Mouse (Mus musculus): Measurements from ENCODE around the gene Prrxl1. TPM values are rescaled to one million over a fixed set of nuclear protein-coding genes. Genes with fewer than 3 reads are reported as not detected.

Prrxl1 gene
- polyA plus RNA-seq (2015; fragmentation: Nextera tagmentation; extraction: Ambion mirVana): 0.05 TPM in 2 replicates

GRCm38 (mm10) chr14:32599290-32600041, at the start of gene Prrxl1:
TSS of gene Prrxl1 (plus strand) at chr14:32599407.
- Histone ChIP-seq H3K27ac (ENCODE audit: low read length) (no peak within 1 kb of the TSS), H3K4me1 (ENCODE audit: control insufficient read depth, insufficient read depth, low read length) (peaks cover 14% of the 10 kb centered on the region), H3K4me3 (ENCODE audit: low read length) (peak within 1 kb of the TSS; percentile 38), H3K9ac (ENCODE audit: low read length) (no peak within 1 kb of the TSS), H3K4me2 (ENCODE audit: low read depth, low read length) (peak within 1 kb of the TSS; percentile 56), H3K27me3 (ENCODE audit: control insufficient read depth, insufficient read depth, low read length) (peaks cover 91% of the 10 kb centered on the region), H3K36me3 (ENCODE audit: control insufficient read depth, insufficient read depth) (no peaks in the 10 kb centered on the region), H3K9me3 (replicated peaks; ENCODE audit: control insufficient read depth, low read length) (no peaks in the 10 kb centered on the region)
- ATAC-seq (replicated peaks; ENCODE audit: extremely low read depth, insufficient read depth, low FRiP score): no peak
- WGBS: 1% methylated on average over 53 of the region's 53 CpGs

- Histone ChIP-seq H3K4me2 (ENCODE audit: low read depth, low read length) (no peak overlapping the region), H3K27ac (ENCODE audit: low read length) (no peak overlapping the region), H3K9me3 (replicated peaks; ENCODE audit: control insufficient read depth, low read length) (no peaks in the 10 kb centered on the region), H3K4me3 (ENCODE audit: low read length) (no peak overlapping the region), H3K27me3 (ENCODE audit: control insufficient read depth, insufficient read depth, low read length) (no peaks in the 10 kb centered on the region), H3K36me3 (ENCODE audit: control insufficient read depth, insufficient read depth) (peaks cover 11% of the 10 kb centered on the region), H3K4me1 (ENCODE audit: control insufficient read depth, insufficient read depth, low read length) (no peaks in the 10 kb centered on the region), H3K9ac (ENCODE audit: low read length) (no peak overlapping the region)
- WGBS: 80% methylated on average over 5 of the region's 5 CpGs
- ATAC-seq (replicated peaks; ENCODE audit: extremely low read depth, insufficient read depth, low FRiP score): no peak
Measured at GRCm38 (mm10) chr14:32551854-32552253, 47.4 kb upstream of the Prrxl1 start.

GRCm38 (mm10) chr14:32553198-32553903, 45.9 kb upstream of the Prrxl1 start:
- 71% methylated on average over 10 of the region's 10 CpGs for WGBS
- peaks cover 8% of the 10 kb centered on the region for H3K36me3 ChIP-seq (ENCODE audit: control insufficient read depth, insufficient read depth)
- ATAC-seq (replicated peaks; ENCODE audit: extremely low read depth, insufficient read depth, low FRiP score): no peak

GRCm38 (mm10) chr14:32554860-32555526, 44.2 kb upstream of the Prrxl1 start:
- Histone ChIP-seq H3K4me1 (ENCODE audit: control insufficient read depth, insufficient read depth, low read length) (no peaks in the 10 kb centered on the region), H3K4me2 (ENCODE audit: low read depth, low read length) (no peak overlapping the region), H3K27me3 (ENCODE audit: control insufficient read depth, insufficient read depth, low read length) (no peaks in the 10 kb centered on the region), H3K36me3 (ENCODE audit: control insufficient read depth, insufficient read depth) (peaks cover 8% of the 10 kb centered on the region), H3K9ac (ENCODE audit: low read length) (no peak overlapping the region), H3K4me3 (ENCODE audit: low read length) (no peak overlapping the region), H3K9me3 (replicated peaks; ENCODE audit: control insufficient read depth, low read length) (no peaks in the 10 kb centered on the region), H3K27ac (ENCODE audit: low read length) (no peak overlapping the region)
- ATAC-seq (replicated peaks; ENCODE audit: extremely low read depth, insufficient read depth, low FRiP score): no peak
- WGBS: 75% methylated on average over 8 of the region's 8 CpGs

More at GRCm38 (mm10) chr14:32553198-32553903, 45.9 kb upstream of the Prrxl1 start:
- Histone ChIP-seq H3K4me3 (ENCODE audit: low read length) (no peak overlapping the region), H3K9me3 (replicated peaks; ENCODE audit: control insufficient read depth, low read length) (no peaks in the 10 kb centered on the region), H3K9ac (ENCODE audit: low read length) (no peak overlapping the region), H3K4me1 (ENCODE audit: control insufficient read depth, insufficient read depth, low read length) (no peaks in the 10 kb centered on the region), H3K4me2 (ENCODE audit: low read depth, low read length) (no peak overlapping the region), H3K27ac (ENCODE audit: low read length) (no peak overlapping the region), H3K27me3 (ENCODE audit: control insufficient read depth, insufficient read depth, low read length) (no peaks in the 10 kb centered on the region)

- H3K27me3 ChIP-seq (ENCODE audit: control insufficient read depth, insufficient read depth, low read length): no peaks in the 10 kb centered on the region
- H3K4me1 ChIP-seq (ENCODE audit: control insufficient read depth, insufficient read depth, low read length): no peaks in the 10 kb centered on the region
- H3K9me3 ChIP-seq (replicated peaks; ENCODE audit: control insufficient read depth, low read length): no peaks in the 10 kb centered on the region
- no peak overlapping the region for H3K4me3 ChIP-seq (ENCODE audit: low read length)
- H3K36me3 ChIP-seq (ENCODE audit: control insufficient read depth, insufficient read depth): peaks cover 37% of the 10 kb centered on the region
- H3K4me2 ChIP-seq (ENCODE audit: low read depth, low read length): no peak overlapping the region
- ATAC-seq (replicated peaks; ENCODE audit: extremely low read depth, insufficient read depth, low FRiP score): no peak
- 90% methylated on average over 3 of the region's 3 CpGs for WGBS
- H3K9ac ChIP-seq (ENCODE audit: low read length): no peak overlapping the region
- H3K27ac ChIP-seq (ENCODE audit: low read length): no peak overlapping the region
Measured at GRCm38 (mm10) chr14:32561428-32561827, 37.8 kb upstream of the Prrxl1 start.

GRCm38 (mm10) chr14:32563661-32564060, 35.5 kb upstream of the Prrxl1 start:
- no peaks in the 10 kb centered on the region for H3K4me1 ChIP-seq (ENCODE audit: control insufficient read depth, insufficient read depth, low read length)
- no peak overlapping the region for H3K4me3 ChIP-seq (ENCODE audit: low read length)
- H3K4me2 ChIP-seq (ENCODE audit: low read depth, low read length): no peak overlapping the region
- no peaks in the 10 kb centered on the region for H3K27me3 ChIP-seq (ENCODE audit: control insufficient read depth, insufficient read depth, low read length)
- WGBS: 89% methylated on average over 6 of the region's 6 CpGs
- ATAC-seq (replicated peaks; ENCODE audit: extremely low read depth, insufficient read depth, low FRiP score): no peak
- H3K36me3 ChIP-seq (ENCODE audit: control insufficient read depth, insufficient read depth): peaks cover 53% of the 10 kb centered on the region
- no peak overlapping the region for H3K27ac ChIP-seq (ENCODE audit: low read length)
- no peak overlapping the region for H3K9ac ChIP-seq (ENCODE audit: low read length)
- H3K9me3 ChIP-seq (replicated peaks; ENCODE audit: control insufficient read depth, low read length): no peaks in the 10 kb centered on the region

GRCm38 (mm10) chr14:32572519-32572918, 26.7 kb upstream of the Prrxl1 start:
- Histone ChIP-seq H3K27ac (ENCODE audit: low read length) (no peak overlapping the region), H3K4me3 (ENCODE audit: low read length) (no peak overlapping the region), H3K27me3 (ENCODE audit: control insufficient read depth, insufficient read depth, low read length) (no peaks in the 10 kb centered on the region), H3K9me3 (replicated peaks; ENCODE audit: control insufficient read depth, low read length) (no peaks in the 10 kb centered on the region), H3K4me2 (ENCODE audit: low read depth, low read length) (no peak overlapping the region), H3K36me3 (ENCODE audit: control insufficient read depth, insufficient read depth) (peaks cover 60% of the 10 kb centered on the region), H3K9ac (ENCODE audit: low read length) (no peak overlapping the region), H3K4me1 (ENCODE audit: control insufficient read depth, insufficient read depth, low read length) (no peaks in the 10 kb centered on the region)
- WGBS: 64% methylated on average over 8 of the region's 8 CpGs
- ATAC-seq (replicated peaks; ENCODE audit: extremely low read depth, insufficient read depth, low FRiP score): no peak

- no peaks in the 10 kb centered on the region for H3K4me1 ChIP-seq (ENCODE audit: control insufficient read depth, insufficient read depth, low read length)
- no peak overlapping the region for H3K4me2 ChIP-seq (ENCODE audit: low read depth, low read length)
- no peak for ATAC-seq (replicated peaks; ENCODE audit: extremely low read depth, insufficient read depth, low FRiP score)
- no peaks in the 10 kb centered on the region for H3K27me3 ChIP-seq (ENCODE audit: control insufficient read depth, insufficient read depth, low read length)
- WGBS: 91% methylated on average over 2 of the region's 2 CpGs
- H3K9ac ChIP-seq (ENCODE audit: low read length): no peak overlapping the region
- H3K36me3 ChIP-seq (ENCODE audit: control insufficient read depth, insufficient read depth): peaks cover 26% of the 10 kb centered on the region
- H3K9me3 ChIP-seq (replicated peaks; ENCODE audit: control insufficient read depth, low read length): no peaks in the 10 kb centered on the region
- no peak overlapping the region for H3K4me3 ChIP-seq (ENCODE audit: low read length)
- no peak overlapping the region for H3K27ac ChIP-seq (ENCODE audit: low read length)
Measured at GRCm38 (mm10) chr14:32578420-32578819, 20.8 kb upstream of the Prrxl1 start.

- Histone ChIP-seq H3K36me3 (ENCODE audit: control insufficient read depth, insufficient read depth) (no peaks in the 10 kb centered on the region), H3K27me3 (ENCODE audit: control insufficient read depth, insufficient read depth, low read length) (peaks cover 2% of the 10 kb centered on the region; the same call in 1 of the 2 replicates), H3K4me3 (ENCODE audit: low read length) (no peak overlapping the region), H3K9me3 (replicated peaks; ENCODE audit: control insufficient read depth, low read length) (no peaks in the 10 kb centered on the region), H3K9ac (ENCODE audit: low read length) (no peak overlapping the region), H3K27ac (ENCODE audit: low read length) (no peak overlapping the region), H3K4me1 (ENCODE audit: control insufficient read depth, insufficient read depth, low read length) (no peaks in the 10 kb centered on the region), H3K4me2 (ENCODE audit: low read depth, low read length) (no peak overlapping the region)
- 80% methylated on average over 9 of the region's 9 CpGs for WGBS
- no peak for ATAC-seq (replicated peaks; ENCODE audit: extremely low read depth, insufficient read depth, low FRiP score)
Measured at GRCm38 (mm10) chr14:32583696-32584095, 15.5 kb upstream of the Prrxl1 start.
